Mouse (Mus musculus): ENCODE results near the gene Asphd2. TPM values are rescaled to one million over a fixed set of nuclear protein-coding genes. Genes with fewer than 3 reads are reported as not detected.

The Asphd2 gene
- total and polyA plus RNA-seq, 2 experiments = not detected

- Histone ChIP-seq H3K9ac (ENCODE audit: low read depth, low read length) (no peak overlapping the region), H3K79me2 (ENCODE audit: control insufficient read depth, insufficient read depth, low read length) (no peaks in the 10 kb centered on the region), H3K4me3 (ENCODE audit: insufficient read depth, low read depth, low read length) (no peak overlapping the region), H3K36me3 (ENCODE audit: control insufficient read depth, insufficient read depth, low read length) (no peaks in the 10 kb centered on the region), H3K27me3 (ENCODE audit: control insufficient read depth, insufficient read depth, low read length) (peaks cover 9% of the 10 kb centered on the region), H3K4me1 (ENCODE audit: control insufficient read depth, insufficient read depth, low read length) (no peaks in the 10 kb centered on the region), H3K27ac (replicated peaks; ENCODE audit: insufficient read depth, low read depth, low read length) (no peak overlapping the region)
- TF ChIP-seq POLR2A (IDR thresholded peaks at IDR 0.05; ENCODE audit: extremely low read depth, insufficient read depth, low read length) (no peak), CTCF (IDR thresholded peaks at IDR 0.05; ENCODE audit: low read depth, low read length) (no peak)
- WGBS = 79% methylated on average over 18 of the region's 18 CpGs
- DNase-seq (ENCODE audit: extremely low read depth, low read depth, low spot score) = no peak
Observed at GRCm38 (mm10) chr5:112396066-112396465, 1.4 kb upstream of the Asphd2 start.

GRCm38 (mm10) chr5:112394415-112394763 lies 277 bp downstream of the Asphd2 start:
- H3K4me3 ChIP-seq (ENCODE audit: insufficient read depth, low read depth, low read length) = no peak overlapping the region
- H3K9ac ChIP-seq (ENCODE audit: low read depth, low read length) = no peak overlapping the region

DNA sequence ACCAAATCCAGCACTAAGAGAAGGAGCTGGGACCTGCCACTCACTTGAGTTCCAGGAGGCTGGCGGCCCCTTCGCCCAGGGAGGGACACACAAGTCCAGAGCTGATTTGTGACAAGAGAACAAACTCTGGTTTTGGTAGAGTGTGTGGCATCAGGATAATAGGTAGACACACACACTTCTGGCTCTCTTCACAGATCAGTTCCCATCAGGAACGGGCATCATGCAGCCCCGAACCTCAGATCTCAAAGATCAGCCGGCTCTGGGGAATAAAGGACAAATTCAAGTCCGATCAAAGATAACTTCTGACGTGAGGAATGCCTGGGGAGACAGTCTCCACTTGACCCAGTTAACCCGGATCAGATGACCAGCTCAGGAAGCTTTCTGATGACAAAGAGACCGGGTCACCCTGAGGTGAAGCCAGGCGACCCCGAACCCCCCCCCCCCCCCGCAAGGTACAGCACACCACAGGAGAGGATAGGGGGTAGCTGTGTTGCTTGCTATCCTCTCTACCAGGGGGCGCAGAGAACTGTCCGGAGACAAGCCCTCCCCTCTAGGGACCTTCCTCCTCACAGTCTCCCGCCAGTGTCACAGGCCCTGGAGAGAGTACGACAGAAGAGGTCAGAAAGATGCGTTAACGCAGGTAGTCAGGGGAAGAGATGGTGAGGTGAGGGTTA lies 788 bp downstream of the Asphd2 start:
- no peaks in the 10 kb centered on the region for H3K79me2 ChIP-seq (ENCODE audit: control insufficient read depth, insufficient read depth, low read length)
- H3K27ac ChIP-seq (replicated peaks; ENCODE audit: insufficient read depth, low read depth, low read length) = no peak overlapping the region
- WGBS = 8% methylated on average over 18 of the region's 18 CpGs
- H3K9ac ChIP-seq (ENCODE audit: low read depth, low read length) = no peak overlapping the region
- no peak overlapping the region for H3K4me3 ChIP-seq (ENCODE audit: insufficient read depth, low read depth, low read length)
- no peaks in the 10 kb centered on the region for H3K36me3 ChIP-seq (ENCODE audit: control insufficient read depth, insufficient read depth, low read length)
- peaks cover 9% of the 10 kb centered on the region for H3K27me3 ChIP-seq (ENCODE audit: control insufficient read depth, insufficient read depth, low read length)
- DNase-seq (ENCODE audit: extremely low read depth, low read depth, low spot score) = no peak
- TF ChIP-seq POLR2A (IDR thresholded peaks at IDR 0.05; ENCODE audit: extremely low read depth, insufficient read depth, low read length) (no peak), CTCF (IDR thresholded peaks at IDR 0.05; ENCODE audit: low read depth, low read length) (no peak)
- no peaks in the 10 kb centered on the region for H3K4me1 ChIP-seq (ENCODE audit: control insufficient read depth, insufficient read depth, low read length)

More at GRCm38 (mm10) chr5:112394415-112394763, 277 bp downstream of the Asphd2 start:
- Histone ChIP-seq H3K4me1 (ENCODE audit: control insufficient read depth, insufficient read depth, low read length) (no peaks in the 10 kb centered on the region), H3K36me3 (ENCODE audit: control insufficient read depth, insufficient read depth, low read length) (no peaks in the 10 kb centered on the region), H3K27me3 (ENCODE audit: control insufficient read depth, insufficient read depth, low read length) (peaks cover 9% of the 10 kb centered on the region), H3K27ac (replicated peaks; ENCODE audit: insufficient read depth, low read depth, low read length) (no peak overlapping the region), H3K79me2 (ENCODE audit: control insufficient read depth, insufficient read depth, low read length) (no peaks in the 10 kb centered on the region)
- WGBS = under 1% methylated on average over 27 of the region's 28 CpGs
- DNase-seq (ENCODE audit: extremely low read depth, low read depth, low spot score) = no peak
- TF ChIP-seq POLR2A (IDR thresholded peaks at IDR 0.05; ENCODE audit: extremely low read depth, insufficient read depth, low read length) (no peak), CTCF (IDR thresholded peaks at IDR 0.05; ENCODE audit: low read depth, low read length) (no peak)

DNA sequence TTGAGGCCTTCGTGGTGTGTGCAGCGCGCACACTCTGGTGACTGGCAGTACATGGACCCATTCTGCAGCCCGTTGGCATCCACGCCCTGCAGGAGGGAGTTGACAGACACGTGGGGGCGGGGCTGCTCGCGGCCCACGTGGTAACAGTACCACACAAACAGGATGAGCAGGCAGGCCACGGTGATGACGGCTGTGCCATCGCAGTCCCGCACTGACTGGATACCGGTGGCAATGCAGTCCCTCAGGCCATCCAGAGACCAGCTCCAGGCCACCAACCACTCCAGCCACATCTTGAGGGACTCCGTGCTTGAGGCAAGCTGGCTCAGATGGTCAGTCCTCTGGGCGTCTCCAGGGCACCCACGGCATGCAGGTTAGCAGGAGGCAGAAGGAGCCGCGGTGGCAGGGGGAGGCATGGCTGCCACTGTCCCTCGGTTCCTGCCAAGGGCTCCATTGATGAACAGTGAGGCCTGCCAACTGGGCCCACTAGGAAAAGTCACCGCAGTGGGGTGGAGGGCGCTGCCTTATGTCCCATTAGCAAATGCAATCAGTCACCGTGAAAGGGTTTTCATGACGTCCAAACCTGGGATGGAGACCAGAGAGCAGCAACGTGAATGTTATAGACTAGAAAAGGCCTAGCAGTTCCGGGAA lies 2.9 kb downstream of the Asphd2 start:
- WGBS = 51% methylated on average over 27 of the region's 27 CpGs
- H3K27ac ChIP-seq (replicated peaks; ENCODE audit: insufficient read depth, low read depth, low read length) = no peak overlapping the region
- H3K9ac ChIP-seq (ENCODE audit: low read depth, low read length) = no peak overlapping the region
- H3K36me3 ChIP-seq (ENCODE audit: control insufficient read depth, insufficient read depth, low read length) = no peaks in the 10 kb centered on the region
- DNase-seq (ENCODE audit: extremely low read depth, low read depth, low spot score) = no peak
- TF ChIP-seq CTCF (IDR thresholded peaks at IDR 0.05; ENCODE audit: low read depth, low read length) (no peak), POLR2A (IDR thresholded peaks at IDR 0.05; ENCODE audit: extremely low read depth, insufficient read depth, low read length) (no peak)
- no peak overlapping the region for H3K4me3 ChIP-seq (ENCODE audit: insufficient read depth, low read depth, low read length)
- H3K4me1 ChIP-seq (ENCODE audit: control insufficient read depth, insufficient read depth, low read length) = no peaks in the 10 kb centered on the region
- peaks cover 9% of the 10 kb centered on the region for H3K27me3 ChIP-seq (ENCODE audit: control insufficient read depth, insufficient read depth, low read length)
- no peaks in the 10 kb centered on the region for H3K79me2 ChIP-seq (ENCODE audit: control insufficient read depth, insufficient read depth, low read length)

DNA sequence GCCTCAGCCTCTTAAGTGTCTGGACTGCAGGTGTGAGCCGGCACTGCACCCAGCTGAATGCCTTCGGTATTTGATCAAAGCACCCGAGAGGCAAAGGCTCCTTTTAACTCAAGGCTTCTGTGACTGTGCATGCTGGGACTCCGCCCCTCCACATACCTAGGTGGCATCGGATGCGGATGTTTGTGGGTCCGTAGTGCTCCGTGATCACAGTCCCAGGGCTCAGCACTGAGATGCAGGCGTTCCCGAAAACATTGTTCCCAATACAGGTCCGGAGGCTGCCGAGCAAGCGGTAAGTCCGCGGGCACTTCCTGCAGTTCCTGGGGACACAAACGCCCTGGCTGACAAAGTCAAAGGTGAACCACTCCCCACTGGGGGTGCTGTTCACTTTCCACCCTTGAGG lies 3.7 kb downstream of the Asphd2 start:
- no peak overlapping the region for H3K9ac ChIP-seq (ENCODE audit: low read depth, low read length)
- H3K4me1 ChIP-seq (ENCODE audit: control insufficient read depth, insufficient read depth, low read length) = no peaks in the 10 kb centered on the region
- no peak for DNase-seq (ENCODE audit: extremely low read depth, low read depth, low spot score)
- H3K36me3 ChIP-seq (ENCODE audit: control insufficient read depth, insufficient read depth, low read length) = no peaks in the 10 kb centered on the region
- 36% methylated on average over 16 of the region's 16 CpGs for WGBS
- TF ChIP-seq CTCF (IDR thresholded peaks at IDR 0.05; ENCODE audit: low read depth, low read length) (no peak), POLR2A (IDR thresholded peaks at IDR 0.05; ENCODE audit: extremely low read depth, insufficient read depth, low read length) (no peak)
- no peaks in the 10 kb centered on the region for H3K79me2 ChIP-seq (ENCODE audit: control insufficient read depth, insufficient read depth, low read length)
- H3K4me3 ChIP-seq (ENCODE audit: insufficient read depth, low read depth, low read length) = no peak overlapping the region
- H3K27me3 ChIP-seq (ENCODE audit: control insufficient read depth, insufficient read depth, low read length) = peaks cover 9% of the 10 kb centered on the region
- no peak overlapping the region for H3K27ac ChIP-seq (replicated peaks; ENCODE audit: insufficient read depth, low read depth, low read length)

DNA sequence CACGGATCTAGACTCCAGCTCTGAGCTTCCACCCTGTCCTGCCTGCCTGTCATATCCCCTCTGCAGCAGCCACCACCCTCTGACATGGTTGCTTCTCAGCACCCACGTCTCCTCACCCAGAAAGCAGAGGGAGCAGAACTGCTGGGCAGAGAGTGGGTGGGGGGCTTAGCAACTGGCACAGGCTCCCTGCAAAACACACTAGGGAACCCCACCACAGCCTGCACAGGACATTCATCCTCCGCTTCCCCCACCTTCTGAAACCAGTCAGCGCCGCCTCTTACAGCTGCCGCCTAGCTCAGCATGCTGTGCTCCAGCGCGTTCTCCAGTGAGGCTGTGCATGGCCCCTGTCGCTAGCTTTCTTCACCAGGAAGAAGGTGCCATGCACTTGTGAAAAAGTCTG lies 5.3 kb downstream of the Asphd2 start:
- no peaks in the 10 kb centered on the region for H3K36me3 ChIP-seq (ENCODE audit: control insufficient read depth, insufficient read depth, low read length)

More for the DNA sequence above, 5.3 kb downstream of the Asphd2 start:
- no peak overlapping the region for H3K4me3 ChIP-seq (ENCODE audit: insufficient read depth, low read depth, low read length)
- no peak for TF ChIP-seq POLR2A (IDR thresholded peaks at IDR 0.05; ENCODE audit: extremely low read depth, insufficient read depth, low read length)
- TF ChIP-seq CTCF (IDR thresholded peaks at IDR 0.05; ENCODE audit: low read depth, low read length) = no peak
- DNase-seq (ENCODE audit: extremely low read depth, low read depth, low spot score) = no peak
- whole genome bisulfite sequencing = 79% methylated on average over 9 of the region's 9 CpGs
- H3K79me2 ChIP-seq (ENCODE audit: control insufficient read depth, insufficient read depth, low read length) = no peaks in the 10 kb centered on the region
- H3K27ac ChIP-seq (replicated peaks; ENCODE audit: insufficient read depth, low read depth, low read length) = no peak overlapping the region
- no peak overlapping the region for H3K9ac ChIP-seq (ENCODE audit: low read depth, low read length)
- H3K27me3 ChIP-seq (ENCODE audit: control insufficient read depth, insufficient read depth, low read length) = peaks cover 4% of the 10 kb centered on the region; the same call in 1 of the 2 replicates
- H3K4me1 ChIP-seq (ENCODE audit: control insufficient read depth, insufficient read depth, low read length) = no peaks in the 10 kb centered on the region
